Mouse (Mus musculus) MEL (cell line): Measurements from ENCODE around the gene Fbxw7. TPM values are rescaled to one million over a fixed set of nuclear protein-coding genes. Genes with fewer than 3 reads are reported as not detected.

Experiments used
- DNase-seq: peaks from one replicate; pipeline ENCODE4 v3.0.0; 2011; ENCODE audit warnings: low read depth, low spot score
- H3K27ac ChIP-seq: 2 replicates; pipeline ENCODE4 v1.5.1; 2012; ENCODE audit warnings: low read depth, mild to moderate bottlenecking, control low read depth, low read length, moderate library complexity; ENCODE audit not compliant: control insufficient read depth
- H3K27me3 ChIP-seq, 2 experiments: fragments of 150-350 bp in 1 of 2; sonication (generic) in 1 of 2; 2 replicates each; pipeline ENCODE4 v1.6.1; 2012; ENCODE audit warnings: low read length in 2 of 2, mild to moderate bottlenecking in 2 of 2, improper control_type of control experiment in 1 of 2, moderate library complexity in 1 of 2; ENCODE audit not compliant: insufficient read depth in 2 of 2, control insufficient read depth in 1 of 2
- H3K36me3 ChIP-seq, 2 experiments: 2 replicates each; pipeline ENCODE4 v1.6.1; 2012 to 2014; ENCODE audit warnings: low read length in 2 of 2, improper control_type of control experiment in 1 of 2, inconsistent platforms in 1 of 2, mild to moderate bottlenecking in 1 of 2; ENCODE audit not compliant: insufficient read depth in 2 of 2, control insufficient read depth in 1 of 2
- H3K4me1 ChIP-seq, 2 experiments: fragments of 150-350 bp in 1 of 2; sonication (generic) in 1 of 2; 2 replicates each; pipeline ENCODE4 v1.6.1; 2012; ENCODE audit warnings: low read length in 2 of 2, improper control_type of control experiment in 1 of 2, mild to moderate bottlenecking in 1 of 2; ENCODE audit not compliant: insufficient read depth in 2 of 2, control insufficient read depth in 1 of 2
- H3K4me3 ChIP-seq, 2 experiments: fragments of 150-350 bp in 1 of 2; sonication (generic) in 1 of 2; 2 replicates each; pipeline ENCODE4 v1.5.1; 2012; ENCODE audit warnings: low read depth in 2 of 2, low read length in 2 of 2, mild to moderate bottlenecking in 2 of 2, moderate library complexity in 2 of 2, control low read depth in 1 of 2, improper control_type of control experiment in 1 of 2; ENCODE audit not compliant: control insufficient read depth in 1 of 2, insufficient read depth in 1 of 2
- H3K79me2 ChIP-seq: 2 replicates; pipeline ENCODE4 v1.6.1; 2012; ENCODE audit warnings: mild to moderate bottlenecking, low read length, moderate library complexity; ENCODE audit not compliant: control insufficient read depth, poor library complexity, insufficient read depth
- H3K9ac ChIP-seq: 2 replicates; pipeline ENCODE4 v1.6.1; 2012; ENCODE audit warnings: low read depth, mild to moderate bottlenecking, control low read depth, low read length, moderate library complexity; ENCODE audit not compliant: control insufficient read depth, poor library complexity, severe bottlenecking
- H3K9me3 ChIP-seq: fragments of 150-350 bp; sonication (generic); replicated peaks from 2 replicates; pipeline ENCODE4 v1.6.1; 2012; ENCODE audit warnings: mild to moderate bottlenecking, low read length, improper control_type of control experiment, moderate library complexity; ENCODE audit not compliant: insufficient read depth
- CHD1 ChIP-seq: IDR thresholded peaks from 2 replicates; pipeline ENCODE4 v1.6.1; 2012; ENCODE audit warnings: low read depth, mild to moderate bottlenecking, inconsistent platforms, low read length, improper control_type of control experiment
- CTCF ChIP-seq, 3 experiments: IDR thresholded peaks in 2 of 3; conservative IDR thresholded peaks in 1 of 3; 2 replicates each; pipeline ENCODE4 v1.5.1; 2011 to 2012; ENCODE audit warnings: low read length in 3 of 3, low read depth in 2 of 3, mild to moderate bottlenecking in 2 of 3, improper control_type of control experiment in 1 of 3, inconsistent platforms in 1 of 3, mixed read lengths in 1 of 3, moderate library complexity in 1 of 3; ENCODE audit not compliant: control insufficient read depth in 1 of 3, insufficient read depth in 1 of 3, poor library complexity in 1 of 3, severe bottlenecking in 1 of 3
- E2F4 ChIP-seq: IDR thresholded peaks from 2 replicates; pipeline ENCODE4 v1.6.1; 2011; ENCODE audit warnings: low read depth, low read length, improper control_type of control experiment, borderline replicate concordance
- EP300 ChIP-seq, 2 experiments: IDR thresholded peaks; 2 replicates each; pipeline ENCODE4 v1.6.1; 2011; ENCODE audit warnings: improper control_type of control experiment in 2 of 2, low read length in 2 of 2, low read depth in 1 of 2, mild to moderate bottlenecking in 1 of 2
- ETS1 ChIP-seq: IDR thresholded peaks from 2 replicates; pipeline ENCODE4 v1.6.1; 2012; ENCODE audit warnings: low read depth, mild to moderate bottlenecking, inconsistent platforms, low read length, improper control_type of control experiment, moderate library complexity
- GATA1 ChIP-seq: IDR thresholded peaks from 2 replicates; pipeline ENCODE4 v1.6.1; 2011; ENCODE audit warnings: low read depth, low read length, improper control_type of control experiment
- MAFK ChIP-seq: IDR thresholded peaks from 2 replicates; pipeline ENCODE4 v1.6.1; 2011; ENCODE audit warnings: low read depth, mild to moderate bottlenecking, low read length, improper control_type of control experiment, borderline replicate concordance
- MAZ ChIP-seq: IDR thresholded peaks from 2 replicates; pipeline ENCODE4 v1.6.1; 2012; ENCODE audit warnings: low read depth, mild to moderate bottlenecking, inconsistent platforms, low read length, improper control_type of control experiment
- MXI1 ChIP-seq: IDR thresholded peaks from 2 replicates; pipeline ENCODE4 v1.6.1; 2011; ENCODE audit warnings: mild to moderate bottlenecking, low read depth, low read length, improper control_type of control experiment
- POLR2A ChIP-seq, 2 experiments: IDR thresholded peaks; 2 replicates each; pipeline ENCODE4 v1.6.1; 2011 to 2012; ENCODE audit warnings: low read length in 2 of 2, mild to moderate bottlenecking in 2 of 2, control low read depth in 1 of 2, improper control_type of control experiment in 1 of 2, low read depth in 1 of 2, moderate library complexity in 1 of 2; ENCODE audit not compliant: control insufficient read depth in 1 of 2, insufficient read depth in 1 of 2, poor library complexity in 1 of 2
- RAD21 ChIP-seq: IDR thresholded peaks from 2 replicates; pipeline ENCODE4 v1.6.1; 2011; ENCODE audit warnings: mild to moderate bottlenecking, low read depth, low read length, improper control_type of control experiment
- RCOR1 ChIP-seq: IDR thresholded peaks from 2 replicates; pipeline ENCODE4 v1.6.1; 2012; ENCODE audit warnings: low read depth, mild to moderate bottlenecking, inconsistent platforms, low read length, improper control_type of control experiment
- SMC3 ChIP-seq: IDR thresholded peaks from 2 replicates; pipeline ENCODE4 v1.6.1; 2011; ENCODE audit warnings: low read depth, low read length, improper control_type of control experiment
- TAL1 ChIP-seq: IDR thresholded peaks from 2 replicates; pipeline ENCODE4 v1.6.1; 2012; ENCODE audit warnings: mild to moderate bottlenecking, inconsistent platforms, low read length, moderate library complexity, mixed read lengths
- TBP ChIP-seq: IDR thresholded peaks from 2 replicates; pipeline ENCODE4 v1.8.0; 2011; ENCODE audit warnings: low read depth, low read length, improper control_type of control experiment
- UBTF ChIP-seq: IDR thresholded peaks from 2 replicates; pipeline ENCODE4 v1.6.1; 2012; ENCODE audit warnings: low read depth, mild to moderate bottlenecking, inconsistent platforms, low read length, improper control_type of control experiment, moderate library complexity, borderline replicate concordance; ENCODE audit not compliant: insufficient read depth
- ZC3H11A ChIP-seq: IDR thresholded peaks from 2 replicates; pipeline ENCODE4 v1.6.1; 2012; ENCODE audit warnings: low read depth, mild to moderate bottlenecking, inconsistent platforms, low read length, improper control_type of control experiment
- ZNF384 ChIP-seq: IDR thresholded peaks from 2 replicates; pipeline ENCODE4 v1.6.1; 2012; ENCODE audit warnings: low read depth, mild to moderate bottlenecking, inconsistent platforms, low read length, improper control_type of control experiment
- polyA plus RNA-seq, 2 experiments: library from polyadenylated mRNA; stranded (reverse) in 1 of 2; unstranded in 1 of 2; fragments of >175 nt in 1 of 2; fragments of >200 nt in 1 of 2; gene quantifications; 2 replicates each; pipeline versions ENCODE4 v1.2.1 to v1.2.4; 2012; ENCODE audit warnings: low replicate concordance in 2 of 2, low read depth in 1 of 2; ENCODE audit not compliant: insufficient read length in 2 of 2, insufficient read depth in 1 of 2, missing spikeins in 1 of 2
- total RNA-seq: library from RNA; depleted of rRNA; stranded (reverse); fragments of 300-350 nt; gene quantifications from 2 replicates; pipeline ENCODE4 v1.2.3, GENCODE M21; 2012

Fbxw7 gene
- total and polyA plus RNA-seq, 3 experiments: 11.8 to 14.5 TPM; not detected in 1

GRCm38 (mm10) chr3:84842793-84843192, 27.7 kb downstream of the Fbxw7 start:
- H3K27me3 ChIP-seq: no peaks in the 10 kb centered on the region
- H3K4me3 ChIP-seq: no peak overlapping the region
- peaks cover 1 to 12% of the 10 kb centered on the region in 2 experiments; a peak in 3 of 4 replicates for H3K4me1 ChIP-seq
- peaks cover 0 to 11% of the 10 kb centered on the region in 2 experiments; a peak in 2 of 4 replicates for H3K36me3 ChIP-seq
- no peak overlapping the region for H3K27ac ChIP-seq
- H3K9ac ChIP-seq: no peak overlapping the region
- no peak for TF ChIP-seq UBTF
- TF ChIP-seq ETS1: no peak
- TF ChIP-seq ZNF384: peak; percentile 52; the same call in 1 of the 2 replicates
- TF ChIP-seq RCOR1: peak; percentile 76
- TF ChIP-seq EP300 (IDR thresholded peaks at IDR 0.05; ENCODE audit: low read depth in 1 of 2, low read length in 2 of 2): no peak
- peak; percentile 21; the same call in 1 of the 2 replicates for TF ChIP-seq GATA1
- TF ChIP-seq TAL1: peak; percentile 26; the same call in 1 of the 2 replicates
- no peak for TF ChIP-seq POLR2A (IDR thresholded peaks at IDR 0.05; ENCODE audit: control insufficient read depth in 1 of 2, insufficient read depth in 1 of 2, low read depth in 1 of 2, low read length in 2 of 2, poor library complexity in 1 of 2)
- TF ChIP-seq SMC3: no peak
- no peak for TF ChIP-seq CHD1
- no peak for TF ChIP-seq MAFK
- no peak for TF ChIP-seq CTCF (IDR thresholded peaks at IDR 0.05 in 2 of 3, conservative IDR thresholded peaks at IDR 0.05 in 1 of 3; ENCODE audit: control insufficient read depth in 1 of 3, insufficient read depth in 1 of 3, low read depth in 2 of 3, low read length in 3 of 3, poor library complexity in 1 of 3, severe bottlenecking in 1 of 3)
- TF ChIP-seq TBP: no peak
- no peak for TF ChIP-seq E2F4
- TF ChIP-seq MXI1: no peak
- TF ChIP-seq ZC3H11A: no peak
- no peak for TF ChIP-seq MAZ
- TF ChIP-seq, all 39 proteins: peak for 4
- no peaks in the 10 kb centered on the region for H3K9me3 ChIP-seq
- H3K79me2 ChIP-seq: peaks cover 18% of the 10 kb centered on the region
- peak; percentile 70 for DNase-seq

GRCm38 (mm10) chr3:84843594-84843993, 28.5 kb downstream of the Fbxw7 start:
- H3K36me3 ChIP-seq: peaks cover 0 to 18% of the 10 kb centered on the region in 2 experiments; a peak in 2 of 4 replicates
- TF ChIP-seq CTCF (IDR thresholded peaks at IDR 0.05 in 2 of 3, conservative IDR thresholded peaks at IDR 0.05 in 1 of 3; ENCODE audit: control insufficient read depth in 1 of 3, insufficient read depth in 1 of 3, low read depth in 2 of 3, low read length in 3 of 3, poor library complexity in 1 of 3, severe bottlenecking in 1 of 3) (peak; percentile 6 to 81 (median 57); a peak in 3 of 6 replicates), SMC3 (peak; percentile 75), RAD21 (peak; percentile 82), ZC3H11A (peak; percentile 72), GATA1 (no peak)
- H3K79me2 ChIP-seq: peaks cover 18% of the 10 kb centered on the region
- no peak overlapping the region for H3K27ac ChIP-seq
- H3K9ac ChIP-seq: no peak overlapping the region
- no peaks in the 10 kb centered on the region for H3K27me3 ChIP-seq
- peak; percentile 69 for DNase-seq
- H3K4me3 ChIP-seq: no peak overlapping the region
- H3K4me1 ChIP-seq: peaks cover 2 to 20% of the 10 kb centered on the region in 2 experiments
- H3K9me3 ChIP-seq: no peaks in the 10 kb centered on the region
